Mouse (Mus musculus) CH12.LX (cell line): ENCODE measurements around the gene Pum1. TPM values are rescaled to one million over a fixed set of nuclear protein-coding genes. Genes with fewer than 3 reads are reported as not detected.

Experiments used
- DNase-seq: peaks from one replicate; pipeline ENCODE4 v3.0.0-alpha.2; 2013; ENCODE audit errors: extremely low read depth
- H3K27ac ChIP-seq: 2 replicates; pipeline ENCODE4 v1.5.1; 2012; ENCODE audit warnings: low read depth, mild to moderate bottlenecking, control low read depth, moderate library complexity; ENCODE audit not compliant: insufficient read depth
- H3K27me3 ChIP-seq: replicated peaks from 2 replicates; pipeline ENCODE3; 2012; ENCODE audit warnings: inconsistent platforms
- H3K36me3 ChIP-seq, 2 experiments: replicated peaks in 1 of 2; 2 replicates each; pipeline versions ENCODE3 to v1.6.1; 2012; ENCODE audit warnings: inconsistent platforms in 1 of 2, low read length in 1 of 2, mild to moderate bottlenecking in 1 of 2, mixed read lengths in 1 of 2, moderate library complexity in 1 of 2; ENCODE audit not compliant: control insufficient read depth in 1 of 2, insufficient read depth in 1 of 2
- H3K4me1 ChIP-seq, 2 experiments: 2 replicates each; pipeline ENCODE4 v1.6.1; 2012; ENCODE audit warnings: inconsistent platforms in 1 of 2, moderate library complexity in 1 of 2; ENCODE audit not compliant: insufficient read depth in 2 of 2, control insufficient read depth in 1 of 2
- H3K4me2 ChIP-seq: 2 replicates; pipeline ENCODE4 v1.6.1; 2012; ENCODE audit warnings: low read depth, mild to moderate bottlenecking, control low read depth; ENCODE audit not compliant: poor library complexity, insufficient read depth, severe bottlenecking
- H3K4me3 ChIP-seq, 3 experiments: fragments of 150-350 bp in 1 of 3; sonication (generic) in 1 of 3; replicated peaks in 1 of 3; 2 replicates each; pipeline versions ENCODE3 to v1.5.1; 2011 to 2012; ENCODE audit warnings: low read depth in 2 of 3, low read length in 2 of 3, mild to moderate bottlenecking in 2 of 3, moderate library complexity in 2 of 3, control low read depth in 1 of 3, improper control_type of control experiment in 1 of 3, inconsistent platforms in 1 of 3, mixed read lengths in 1 of 3; ENCODE audit not compliant: poor library complexity in 1 of 3
- H3K79me2 ChIP-seq: replicated peaks from 2 replicates; pipeline ENCODE4 v1.6.1; 2012; ENCODE audit warnings: mild to moderate bottlenecking, moderate library complexity; ENCODE audit not compliant: control insufficient read depth, poor library complexity, insufficient read depth, severe bottlenecking; ENCODE audit errors: extremely low read depth
- H3K9ac ChIP-seq: 2 replicates; pipeline ENCODE4 v1.6.1; 2012; ENCODE audit warnings: low read depth, mild to moderate bottlenecking, control low read depth, moderate library complexity; ENCODE audit not compliant: insufficient read depth
- H3K9me3 ChIP-seq: replicated peaks from 2 replicates; pipeline ENCODE3; 2012; ENCODE audit warnings: low read length, inconsistent platforms, mixed read lengths
- BHLHE40 ChIP-seq: IDR thresholded peaks from 2 replicates; pipeline ENCODE4 v1.6.1; 2011; ENCODE audit warnings: mild to moderate bottlenecking, low read depth, low read length, improper control_type of control experiment
- CTCF ChIP-seq, 2 experiments: IDR thresholded peaks in 1 of 2; conservative IDR thresholded peaks in 1 of 2; 2 replicates each; pipeline ENCODE4 v1.5.1; 2011 to 2012; ENCODE audit warnings: low read depth in 2 of 2, low read length in 2 of 2, improper control_type of control experiment in 1 of 2, inconsistent platforms in 1 of 2, mild to moderate bottlenecking in 1 of 2, moderate library complexity in 1 of 2
- E2F4 ChIP-seq: IDR thresholded peaks from 2 replicates; pipeline ENCODE4 v1.6.1; 2011; ENCODE audit warnings: low read depth, low read length, improper control_type of control experiment; ENCODE audit not compliant: insufficient replicate concordance
- ELF1 ChIP-seq: IDR thresholded peaks from 2 replicates; pipeline ENCODE4 v1.6.1; 2014; ENCODE audit warnings: low read depth, mild to moderate bottlenecking, inconsistent platforms, low read length, improper control_type of control experiment
- EP300 ChIP-seq: IDR thresholded peaks from 2 replicates; pipeline ENCODE4 v1.6.1; 2011; ENCODE audit warnings: low read length, improper control_type of control experiment
- ETS1 ChIP-seq: conservative IDR thresholded peaks from 2 replicates; pipeline ENCODE4 v1.6.1; 2012; ENCODE audit warnings: low read depth, mild to moderate bottlenecking, inconsistent platforms, low read length, improper control_type of control experiment, moderate library complexity
- GABPA ChIP-seq: IDR thresholded peaks from 2 replicates; pipeline ENCODE4 v1.6.1; 2012; ENCODE audit warnings: low read depth, low read length, improper control_type of control experiment, inconsistent platforms; ENCODE audit not compliant: insufficient replicate concordance
- IRF4 ChIP-seq: IDR thresholded peaks from 2 replicates; pipeline ENCODE4 v1.6.1; 2014; ENCODE audit warnings: low read depth, mild to moderate bottlenecking, inconsistent platforms, low read length, improper control_type of control experiment
- JUN ChIP-seq: IDR thresholded peaks from 2 replicates; pipeline ENCODE4 v1.6.1; 2011; ENCODE audit warnings: low read depth, mild to moderate bottlenecking, low read length, improper control_type of control experiment, moderate library complexity; ENCODE audit not compliant: insufficient read depth
- KAT2A ChIP-seq: IDR thresholded peaks from 2 replicates; pipeline ENCODE4 v1.6.1; 2012; ENCODE audit warnings: low read length, improper control_type of control experiment, inconsistent platforms; ENCODE audit not compliant: insufficient replicate concordance
- MAZ ChIP-seq: IDR thresholded peaks from 2 replicates; pipeline ENCODE4 v1.6.1; 2012; ENCODE audit warnings: low read depth, mild to moderate bottlenecking, inconsistent platforms, low read length, improper control_type of control experiment, moderate library complexity
- MYC ChIP-seq: IDR thresholded peaks from 2 replicates; pipeline ENCODE4 v1.6.1; 2011; ENCODE audit warnings: low read depth, mild to moderate bottlenecking, improper control_type of control experiment, low read length
- POLR2A ChIP-seq: IDR thresholded peaks from 2 replicates; pipeline ENCODE4 v1.6.1; 2011; ENCODE audit warnings: low read depth, mild to moderate bottlenecking, improper control_type of control experiment, low read length
- SMC3 ChIP-seq: IDR thresholded peaks from 2 replicates; pipeline ENCODE4 v1.6.1; 2011; ENCODE audit warnings: low read depth, low read length, improper control_type of control experiment
- TBP ChIP-seq: conservative IDR thresholded peaks from 2 replicates; pipeline ENCODE4 v1.6.1; 2011; ENCODE audit warnings: low read depth, low read length, improper control_type of control experiment
- TCF12 ChIP-seq: IDR thresholded peaks from 2 replicates; pipeline ENCODE4 v1.6.1; 2014; ENCODE audit warnings: low read depth, mild to moderate bottlenecking, inconsistent platforms, low read length, improper control_type of control experiment
- UBTF ChIP-seq: IDR thresholded peaks from 2 replicates; pipeline ENCODE4 v1.6.1; 2012; ENCODE audit warnings: low read depth, mild to moderate bottlenecking, inconsistent platforms, low read length, improper control_type of control experiment, moderate library complexity
- USF1 ChIP-seq: IDR thresholded peaks from 2 replicates; pipeline ENCODE4 v1.6.1; 2014; ENCODE audit warnings: low read depth, mild to moderate bottlenecking, inconsistent platforms, low read length, improper control_type of control experiment
- ZKSCAN1 ChIP-seq: IDR thresholded peaks from 2 replicates; pipeline ENCODE4 v1.6.1; 2012; ENCODE audit warnings: low read depth, inconsistent platforms, low read length, improper control_type of control experiment, borderline replicate concordance
- dilution Hi-C: fragments of 300-500 bp; cut with MboI; formaldehyde crosslinking; loops from 2 replicates; pipeline ENCODE4 v1.14.3; 2020; ENCODE audit warnings: low sequenced_read_pairs; ENCODE audit not compliant: extremely low pct_unique_long_range_greater_than_20kb, extremely low pct_ligation_motif_present
- in situ Hi-C: fragments of 300-500 bp; cut with MboI; formaldehyde crosslinking; loops from 3 replicates; pipeline ENCODE4 v1.14.3; 2019; ENCODE audit warnings: low sequenced_read_pairs, low pct_ligation_motif_present, low pct_unique_long_range_greater_than_20kb, mixed read lengths
- polyA plus RNA-seq: library from polyadenylated mRNA; unstranded; fragments of >175 nt; gene quantifications from 2 replicates; pipeline ENCODE4 v1.2.1, GENCODE M21; 2012; ENCODE audit warnings: low read depth; ENCODE audit not compliant: insufficient read length
- total RNA-seq, 2 experiments: library from RNA; depleted of rRNA; stranded (reverse); fragments of 300-350 nt in 1 of 2; fragments of >200 nt in 1 of 2; gene quantifications; 2 replicates each; pipeline ENCODE4 v1.2.3; 2012 to 2014

Gene Pum1
- total and polyA plus RNA-seq, 3 experiments, result 17.1 to 41.0 (median 38.0) TPM

GRCm38 (mm10) chr4:130804292-130804691, 141.2 kb downstream of the Pum1 start:
- H3K4me3 ChIP-seq, result no peak overlapping the region
- H3K9ac ChIP-seq, result no peak overlapping the region
- TF ChIP-seq ZKSCAN1 (no peak), MYC (no peak), SMC3 (no peak), JUN (no peak), KAT2A (no peak), BHLHE40 (no peak), POLR2A (no peak), IRF4 (no peak), ETS1 (no peak), EP300 (no peak), CTCF (conservative IDR thresholded peaks at IDR 0.05 in 1 of 2, IDR thresholded peaks at IDR 0.05 in 1 of 2; ENCODE audit: low read depth in 2 of 2, low read length in 2 of 2) (no peak), GABPA (no peak), TBP (no peak)
- H3K36me3 ChIP-seq, result no peaks in the 10 kb centered on the region
- H3K4me1 ChIP-seq, result peaks cover 10 to 14% of the 10 kb centered on the region in 2 experiments
- H3K27me3 ChIP-seq, result peaks cover 36% of the 10 kb centered on the region
- H3K79me2 ChIP-seq, result no peaks in the 10 kb centered on the region
- H3K27ac ChIP-seq, result no peak overlapping the region
- dilution Hi-C loops (no loop called here), in situ Hi-C loops (no loop called here)
- no peaks in the 10 kb centered on the region for H3K9me3 ChIP-seq
- DNase-seq, result no peak
- no peak overlapping the region for H3K4me2 ChIP-seq

GRCm38 (mm10) chr4:130804771-130805361, 141.7 kb downstream of the Pum1 start:
- TF ChIP-seq MAZ (no peak), E2F4 (no peak), IRF4 (no peak), USF1 (no peak), BHLHE40 (no peak), ZKSCAN1 (no peak), POLR2A (no peak), UBTF (no peak), ELF1 (no peak), TCF12 (no peak)
- dilution Hi-C loops (no loop called here), in situ Hi-C loops (no loop called here)
- DNase-seq, result no peak
- Histone ChIP-seq H3K27me3 (peaks cover 38% of the 10 kb centered on the region), H3K36me3 (no peaks in the 10 kb centered on the region), H3K4me2 (no peak overlapping the region), H3K9ac (no peak overlapping the region), H3K9me3 (no peaks in the 10 kb centered on the region), H3K79me2 (no peaks in the 10 kb centered on the region), H3K27ac (no peak overlapping the region), H3K4me3 (no peak overlapping the region), H3K4me1 (peaks cover 10 to 14% of the 10 kb centered on the region in 2 experiments)
